Mouse (Mus musculus) G1E (cell line): ENCODE results near the gene Bmx.

Source experiments
- CTCF ChIP-seq: IDR thresholded peaks from 2 replicates; pipeline ENCODE4 v1.5.1; 2012; ENCODE audit warnings: low read depth, low read length, inconsistent platforms, mixed read lengths
- GATA1 ChIP-seq: IDR thresholded peaks from 2 replicates; pipeline ENCODE4 v1.6.1; 2012; ENCODE audit warnings: borderline replicate concordance, low read length, inconsistent platforms, mixed read lengths
- POLR2AphosphoS5 ChIP-seq: IDR thresholded peaks from 2 replicates; pipeline ENCODE4 v1.6.1; 2012; ENCODE audit warnings: low read depth, low read length, inconsistent platforms; ENCODE audit not compliant: insufficient replicate concordance
- TAL1 ChIP-seq: conservative IDR thresholded peaks from 2 replicates; pipeline ENCODE4 v1.6.1; 2012; ENCODE audit warnings: low read depth, low read length, inconsistent platforms, mixed read lengths

DNA sequence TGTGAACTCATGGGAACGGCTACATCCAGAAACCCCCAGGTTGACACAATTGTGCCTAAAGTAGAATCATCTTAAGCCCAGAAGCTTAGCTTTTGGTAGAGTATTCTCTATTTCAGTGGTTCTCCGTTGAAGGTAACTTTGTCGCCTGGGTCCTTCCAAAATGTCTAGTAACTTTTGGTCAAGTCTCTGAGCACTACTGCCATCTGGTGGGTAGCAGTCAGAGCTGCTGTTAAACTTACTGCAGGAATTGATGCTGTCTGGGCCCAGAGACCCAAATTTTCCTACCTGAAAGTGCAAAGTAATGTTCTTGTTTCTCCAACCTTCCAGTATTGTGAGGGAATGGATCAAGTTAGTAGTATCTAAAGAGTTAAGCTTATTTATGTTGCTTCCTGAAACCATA, 29.1 kb upstream of the Bmx start:
- no peak for TF ChIP-seq CTCF
- TF ChIP-seq TAL1, result no peak
- TF ChIP-seq POLR2AphosphoS5, result no peak
- TF ChIP-seq GATA1, result no peak
